Mouse (Mus musculus) kidney, adult 11 months (tissue): ENCODE results near the gene Traf1.

ENCODE experiments used
- DNase-seq: peaks from one replicate; pipeline ENCODE4 v3.0.0; 2022

The Traf1 gene

GRCm38 (mm10) chr2:34961481-34962036, at the start of gene Traf1:
Gene Traf1, minus strand, starts transcription at chr2:34961772.
- DNase-seq, result peak; percentile 46

- DNase-seq, result no peak
Measured at GRCm38 (mm10) chr2:34998956-34999355, 37.4 kb upstream of the Traf1 start.

DNA sequence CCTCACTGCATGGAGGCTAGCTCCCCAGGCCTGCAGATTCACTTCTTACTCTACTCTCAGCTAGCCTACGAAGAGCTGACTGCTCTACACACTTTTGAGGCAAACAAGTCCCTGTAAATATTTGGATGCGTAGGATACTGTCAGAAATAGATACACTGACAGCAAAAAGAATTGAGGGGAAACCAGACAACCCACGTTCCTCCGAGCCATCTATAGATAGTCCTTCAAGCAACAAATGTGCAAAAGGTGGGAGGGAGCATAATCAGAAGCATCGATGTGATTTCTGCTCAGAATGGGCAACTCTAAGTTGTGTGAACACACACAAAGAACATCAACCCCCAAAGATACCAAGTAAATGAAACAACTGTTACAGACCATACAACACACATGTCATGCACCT, 34.9 kb upstream of the Traf1 start:
- DNase-seq, result no peak

DNA sequence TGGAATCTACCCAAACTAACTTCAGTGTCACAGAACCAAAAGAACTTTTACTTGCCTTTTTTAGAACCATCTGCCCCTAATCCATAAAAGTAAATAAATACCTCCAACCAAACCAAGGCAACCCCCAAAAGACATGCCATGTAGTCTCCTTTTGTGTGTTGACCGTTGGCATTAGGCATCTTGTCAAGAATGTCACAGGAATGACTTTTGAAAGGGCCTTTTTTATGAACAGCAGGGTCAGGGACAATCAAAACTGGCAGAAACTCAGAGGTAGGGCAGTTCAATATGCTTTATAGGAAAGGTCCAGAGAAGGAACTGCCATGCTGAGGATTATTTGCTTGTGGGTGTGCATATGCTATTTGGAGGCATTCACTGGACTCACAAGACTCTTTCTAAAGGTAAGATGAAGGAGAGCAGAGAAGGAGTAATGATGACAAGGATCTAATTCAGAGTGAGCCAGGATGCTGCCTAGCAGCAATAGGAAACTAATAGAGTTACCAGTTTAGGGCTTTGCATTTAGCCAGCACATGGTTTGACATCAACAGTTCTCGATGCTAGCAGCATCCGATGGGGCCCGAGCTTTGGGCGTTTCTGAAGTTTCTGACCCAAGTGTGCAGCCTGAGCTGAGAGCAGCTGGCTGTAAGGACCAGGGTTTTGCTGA, 32.3 kb upstream of the Traf1 start:
- no peak for DNase-seq

DNA sequence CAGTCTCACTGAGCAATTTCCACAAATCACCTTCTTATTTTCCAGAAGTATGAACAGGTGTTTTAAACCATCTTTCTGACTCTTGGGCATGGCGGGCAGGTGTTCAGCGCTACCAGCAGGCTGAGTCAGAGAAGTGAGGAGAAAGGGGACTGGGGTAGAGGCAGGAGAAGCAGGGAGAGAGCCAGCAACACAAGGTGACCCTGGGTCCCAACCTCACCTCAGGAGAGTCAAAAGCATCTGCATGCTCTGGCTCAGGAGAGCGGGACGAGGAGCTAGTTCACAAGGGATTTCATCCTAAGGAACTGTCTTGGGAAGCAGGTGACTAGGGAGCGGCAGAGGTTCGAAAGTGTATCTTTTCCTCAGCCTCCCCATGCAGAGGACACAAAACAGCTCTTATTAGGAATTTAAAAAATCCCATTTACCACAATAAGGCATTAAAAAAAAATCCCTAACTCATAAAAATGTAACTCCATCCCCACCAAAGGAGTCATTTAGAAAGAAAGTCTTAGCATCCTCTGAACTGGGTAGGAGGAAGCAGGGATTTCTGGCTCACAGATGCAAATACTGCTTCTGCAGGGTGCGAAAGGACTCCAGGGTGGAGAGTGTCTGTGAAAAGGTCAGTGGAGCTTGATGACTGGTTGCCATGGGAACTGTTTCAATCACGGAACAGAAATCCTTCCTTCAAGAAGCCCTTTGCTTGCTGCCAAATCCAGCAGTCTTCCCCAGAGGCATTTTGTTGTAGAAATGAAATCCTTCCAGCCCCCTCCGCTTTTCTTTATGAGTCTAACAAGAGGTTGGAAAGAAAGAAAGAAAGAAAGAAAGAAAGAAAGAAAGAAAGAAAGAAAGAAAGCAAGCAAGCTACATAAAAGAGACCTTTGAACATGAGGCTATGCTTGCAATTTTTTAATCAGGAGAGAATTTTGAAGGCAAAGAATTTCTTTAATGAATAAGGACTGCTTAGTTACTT, 31.4 kb upstream of the Traf1 start:
- DNase-seq, result no peak

GRCm38 (mm10) chr2:34991966-34992365, 30.4 kb upstream of the Traf1 start:
- no peak for DNase-seq

GRCm38 (mm10) chr2:34989749-34990148, 28.2 kb upstream of the Traf1 start:
- DNase-seq, result no peak

- DNase-seq, result no peak
Measured at GRCm38 (mm10) chr2:34987595-34987994, 26.0 kb upstream of the Traf1 start.

DNA sequence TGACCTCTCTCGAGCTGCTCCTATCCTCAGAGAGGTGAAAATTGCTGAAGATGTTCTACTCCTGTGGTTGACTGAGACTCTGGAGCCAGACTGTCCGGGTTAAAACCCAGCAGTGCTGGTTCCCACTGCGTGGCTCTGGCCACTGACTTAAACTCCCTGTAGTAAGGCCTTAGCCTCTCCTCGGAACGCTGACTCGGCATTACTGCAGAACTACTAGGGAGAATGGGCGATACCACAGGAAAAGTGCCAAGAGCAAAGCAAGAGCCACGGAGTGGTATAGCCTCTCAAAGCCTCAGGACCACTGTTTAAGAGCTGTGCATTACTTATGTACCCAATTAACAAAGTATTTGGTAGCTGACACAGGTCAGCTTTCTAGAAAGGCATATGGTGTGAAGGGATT, 23.3 kb upstream of the Traf1 start:
- DNase-seq, result no peak

DNA sequence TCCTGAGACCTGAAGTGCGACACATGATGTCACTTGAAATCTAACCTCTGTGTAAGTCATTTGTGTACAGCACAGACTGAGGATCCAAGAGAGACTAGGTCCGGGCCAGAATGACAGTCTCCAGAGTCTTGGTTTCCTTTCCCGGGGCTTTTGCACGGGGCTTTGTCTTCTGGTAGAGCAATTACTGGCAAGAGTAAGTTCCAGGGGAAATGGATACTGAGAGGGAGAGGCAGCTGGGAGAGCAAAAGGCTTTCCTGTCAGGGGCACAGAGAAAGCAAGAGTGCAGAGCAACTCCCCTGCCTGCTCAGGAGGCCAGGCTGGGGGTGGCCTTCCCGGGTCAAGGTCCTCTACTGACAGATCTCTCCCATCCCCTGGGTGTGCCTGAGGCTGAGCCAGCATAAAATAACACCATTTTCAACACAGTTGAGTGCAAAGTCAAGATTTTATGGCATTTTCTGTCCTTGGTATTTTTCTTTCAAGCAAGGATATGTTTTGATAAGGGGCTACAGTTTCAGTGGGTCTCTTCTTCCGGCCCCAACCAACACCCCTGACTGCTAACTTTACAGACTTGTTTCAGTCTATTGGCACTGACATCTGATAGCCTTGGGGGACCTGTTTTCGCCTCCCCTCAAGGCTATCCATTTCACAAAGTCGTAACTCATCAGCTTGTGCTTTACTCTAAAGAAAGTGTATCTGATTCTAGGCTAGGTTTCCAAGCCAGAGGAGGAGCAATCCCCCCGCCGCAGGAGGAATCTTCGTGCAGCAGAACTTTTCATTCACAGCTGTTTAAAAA, 21.5 kb upstream of the Traf1 start:
- DNase-seq, result no peak

- DNase-seq, result no peak
Measured at GRCm38 (mm10) chr2:34982096-34982724, 20.6 kb upstream of the Traf1 start.

- DNase-seq, result no peak
Measured at GRCm38 (mm10) chr2:34979459-34980011, 18.0 kb upstream of the Traf1 start.

DNA sequence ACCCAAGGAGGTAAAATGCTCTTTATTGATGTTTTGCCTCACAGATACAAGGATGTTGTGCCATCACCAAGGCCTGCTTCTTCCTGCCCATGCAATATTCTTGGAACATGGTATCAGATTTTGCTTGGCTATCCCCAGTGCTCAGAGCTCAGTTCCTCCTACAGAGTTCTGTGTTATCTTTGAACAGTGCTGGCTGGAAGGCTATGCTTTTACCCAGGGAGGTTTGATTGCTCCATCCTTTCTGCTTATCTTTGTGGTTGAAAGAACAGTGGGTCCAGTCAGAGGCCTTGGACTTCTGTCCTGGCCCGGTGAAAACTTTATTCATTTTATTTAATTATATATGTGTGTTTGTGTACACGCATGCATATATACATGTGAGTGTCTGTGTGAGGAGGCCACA, 16.7 kb upstream of the Traf1 start:
- DNase-seq, result no peak

- no peak for DNase-seq
Measured at GRCm38 (mm10) chr2:34976945-34977658, 15.5 kb upstream of the Traf1 start.

DNA sequence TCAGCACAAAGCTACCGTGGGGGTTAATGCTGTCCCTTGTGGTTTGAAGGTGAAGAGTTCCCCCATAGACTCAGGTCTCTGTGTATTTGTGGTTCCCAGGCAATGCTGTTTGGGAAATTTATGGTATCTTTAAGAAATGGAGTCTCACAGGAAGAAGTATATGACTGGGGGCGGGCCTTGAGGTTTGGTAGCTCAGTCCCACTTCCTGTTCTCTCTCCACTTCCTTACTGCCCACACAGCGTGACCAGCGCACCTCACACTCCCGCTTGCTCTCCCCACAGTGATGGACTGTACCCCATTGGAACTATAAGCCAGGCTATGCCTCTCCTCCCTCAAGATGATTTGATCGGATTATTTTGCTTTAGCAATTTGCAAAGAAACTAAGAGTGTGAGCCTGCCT, 14.9 kb upstream of the Traf1 start:
- DNase-seq, result no peak

DNA sequence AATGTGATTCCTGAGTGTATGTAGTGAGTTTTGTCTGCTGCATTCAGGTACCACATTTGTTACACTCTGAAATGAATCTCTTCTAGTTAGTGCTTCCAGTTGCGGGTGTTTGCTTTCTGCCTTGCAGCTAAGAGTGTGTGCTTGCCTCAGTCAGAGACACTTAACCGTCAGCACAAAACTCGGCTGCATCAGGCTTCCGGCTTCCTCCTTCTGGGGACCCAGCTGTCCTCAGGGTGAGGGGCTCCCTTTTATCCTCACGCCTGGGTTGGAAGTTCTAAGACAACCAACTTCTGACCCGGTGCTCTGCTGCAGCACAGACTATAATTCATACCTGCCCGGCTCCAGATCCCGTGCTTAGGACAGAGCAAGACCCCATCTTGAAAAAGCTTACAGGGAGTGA, 11.5 kb upstream of the Traf1 start:
- DNase-seq, result no peak

GRCm38 (mm10) chr2:34971080-34971888, 9.7 kb upstream of the Traf1 start:
- no peak for DNase-seq

DNA sequence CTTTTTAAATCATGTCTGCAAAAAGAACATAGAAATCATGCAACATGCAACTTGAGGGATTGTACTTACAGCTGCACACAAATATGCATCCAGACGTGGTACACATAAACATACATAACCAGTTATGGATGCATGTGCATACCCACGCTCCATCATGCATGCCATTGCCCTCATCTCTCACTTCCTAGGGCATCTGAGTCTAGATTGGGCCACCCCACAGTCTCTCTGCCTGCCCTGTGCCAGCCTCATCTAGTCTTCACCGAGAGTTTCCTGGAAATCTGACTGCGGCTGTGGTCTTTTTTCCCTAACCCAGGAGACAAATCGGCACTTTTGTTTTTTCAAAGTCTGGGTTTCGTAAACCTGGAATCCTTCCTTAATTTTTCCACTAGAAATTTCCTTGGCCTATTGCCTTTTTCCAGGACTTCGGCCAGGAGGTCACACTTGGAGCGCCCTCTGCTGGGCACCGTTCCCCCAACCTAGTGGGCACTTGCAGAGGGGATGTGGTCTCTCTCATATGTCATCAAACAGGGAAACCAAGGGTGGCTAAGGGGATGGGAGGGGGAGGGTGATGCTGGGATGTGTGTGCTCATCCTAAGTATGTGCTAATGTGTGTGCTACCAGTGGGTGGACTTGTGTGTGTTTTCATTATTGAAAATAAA, 8.6 kb upstream of the Traf1 start:
- DNase-seq, result peak; percentile 52

- DNase-seq, result no peak
Measured at GRCm38 (mm10) chr2:34969166-34969565, 7.6 kb upstream of the Traf1 start.
